Mouse (Mus musculus) E14TG2a.4 (cell line): ENCODE data around the gene Dpyd.
A peak's percentile ranks its signal among the peaks of the same experiment; 100 is the strongest.

Experiments
- H3K27me3 ChIP-seq: 2 replicates; pipeline ENCODE4 v1.6.1; 2014; ENCODE audit warnings: low read length, control low read depth; ENCODE audit not compliant: insufficient read depth
- H3K36me3 ChIP-seq: 2 replicates; pipeline ENCODE4 v1.6.1; 2014; ENCODE audit warnings: low read length, control low read depth; ENCODE audit not compliant: insufficient read depth
- H3K4me1 ChIP-seq: replicated peaks from 2 replicates; pipeline ENCODE4 v1.6.1; 2014; ENCODE audit warnings: low read depth, low read length, control low read depth
- H3K4me3 ChIP-seq: replicated peaks from 2 replicates; pipeline ENCODE4 v1.5.1; 2014; ENCODE audit warnings: mild to moderate bottlenecking, low read length
- H3K9me3 ChIP-seq: 2 replicates; pipeline ENCODE4 v1.6.1; 2014; ENCODE audit warnings: low read length, control low read depth
- CTCF ChIP-seq: conservative IDR thresholded peaks from 2 replicates; pipeline ENCODE4 v1.5.1; 2014; ENCODE audit warnings: low read length
- NANOG ChIP-seq: IDR thresholded peaks from 2 replicates; pipeline ENCODE4 v1.6.1; 2014; ENCODE audit warnings: borderline replicate concordance, low read length, mixed read lengths
- POU5F1 ChIP-seq: IDR thresholded peaks from 2 replicates; pipeline ENCODE4 v1.6.1; 2014; ENCODE audit warnings: low read length, borderline replicate concordance

The Dpyd gene

GRCm38 (mm10) chr3:119128076-119128475, 566.1 kb downstream of the Dpyd start:
- peaks cover 7% of the 10 kb centered on the region; the same call in 1 of the 2 replicates for H3K4me1 ChIP-seq
- H3K27me3 ChIP-seq: 0 out of 2 replicates have a peak, but pooled peaks cover 3% of the 10 kb centered on the region
- TF ChIP-seq POU5F1 (no peak), NANOG (peak; percentile 72; the same call in 1 of the 2 replicates)
- H3K4me3 ChIP-seq: no peak overlapping the region
- H3K9me3 ChIP-seq: no peaks in the 10 kb centered on the region
- no peaks in the 10 kb centered on the region for H3K36me3 ChIP-seq

- Histone ChIP-seq H3K27me3 (no peaks in the 10 kb centered on the region), H3K4me1 (no peaks in the 10 kb centered on the region), H3K4me3 (no peak overlapping the region), H3K36me3 (no peaks in the 10 kb centered on the region), H3K9me3 (peaks cover 8% of the 10 kb centered on the region)
- TF ChIP-seq CTCF (no peak), NANOG (no peak), POU5F1 (no peak)
Observed at GRCm38 (mm10) chr3:119143034-119143433, 581.1 kb downstream of the Dpyd start.

DNA sequence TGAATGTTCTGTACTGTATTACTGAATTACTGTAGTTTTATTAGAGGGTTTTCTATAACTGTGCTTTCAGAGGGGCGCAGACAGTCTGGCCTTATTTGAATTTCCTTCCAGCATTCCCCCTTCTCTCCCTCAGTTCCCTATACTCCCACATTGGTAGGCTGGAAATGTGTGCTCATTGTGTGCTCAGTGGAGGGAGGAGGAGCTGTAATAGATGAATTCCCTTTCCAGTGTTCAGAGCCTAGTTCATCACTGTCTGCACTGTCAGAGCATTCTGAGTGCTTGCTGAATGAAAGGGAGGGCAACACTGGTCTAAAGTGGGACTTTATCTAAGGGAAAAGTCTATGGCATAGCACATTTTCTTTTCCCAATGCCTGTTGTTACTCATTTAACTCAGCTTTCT, 582.9 kb downstream of the Dpyd start:
- H3K27me3 ChIP-seq: no peaks in the 10 kb centered on the region
- TF ChIP-seq CTCF: no peak
- TF ChIP-seq POU5F1: no peak
- no peak for TF ChIP-seq NANOG

DNA sequence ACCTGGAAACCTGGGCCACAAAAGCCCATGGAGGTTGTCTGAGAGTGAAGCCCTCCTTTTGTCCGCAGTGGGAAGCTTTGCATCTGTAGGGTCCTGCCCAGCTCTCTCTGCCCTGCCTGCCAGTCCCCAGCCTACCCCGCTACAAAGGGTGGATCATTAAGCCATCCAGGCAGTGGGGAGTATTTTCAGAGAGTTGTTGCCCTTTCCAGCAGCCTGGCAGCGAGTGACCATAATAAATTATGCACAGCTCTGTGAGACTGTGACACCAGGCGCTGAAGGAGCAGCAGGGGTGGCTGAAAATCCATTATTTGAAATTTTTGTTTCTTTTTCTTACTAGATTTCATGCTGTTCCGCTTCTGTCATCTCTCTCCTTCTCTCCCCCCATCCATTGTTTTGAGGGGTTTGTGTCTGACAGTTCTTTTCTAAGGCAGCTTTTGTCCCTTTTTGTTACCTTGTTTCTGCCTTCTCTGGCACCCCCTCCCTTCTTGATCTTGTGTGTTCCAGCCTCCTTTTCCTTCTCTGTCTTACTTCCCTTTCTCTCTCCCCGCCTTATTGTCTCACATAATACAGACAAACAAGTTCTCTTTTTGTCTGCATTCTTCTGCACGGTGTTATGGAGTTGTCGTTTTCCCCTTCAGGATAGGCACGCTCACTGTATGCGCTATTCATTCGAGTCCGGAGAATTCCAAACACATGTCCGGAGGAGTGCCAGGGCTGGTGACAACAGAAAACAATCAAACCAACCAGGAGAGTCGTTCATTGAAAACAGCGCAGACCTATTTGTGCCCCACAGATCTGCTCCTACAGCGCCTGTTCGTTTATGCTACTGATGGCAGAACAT, 592.9 kb downstream of the Dpyd start:
- Histone ChIP-seq H3K9me3 (no peaks in the 10 kb centered on the region), H3K4me3 (no peak overlapping the region), H3K27me3 (no peaks in the 10 kb centered on the region), H3K4me1 (peaks cover 22% of the 10 kb centered on the region), H3K36me3 (no peaks in the 10 kb centered on the region)
- no peak for TF ChIP-seq POU5F1
- TF ChIP-seq CTCF: no peak

More for the DNA sequence above, 582.9 kb downstream of the Dpyd start:
- H3K36me3 ChIP-seq: no peaks in the 10 kb centered on the region
- H3K9me3 ChIP-seq: peaks cover 8% of the 10 kb centered on the region
- H3K4me3 ChIP-seq: no peak overlapping the region
- no peaks in the 10 kb centered on the region for H3K4me1 ChIP-seq

GRCm38 (mm10) chr3:119158670-119159069, 596.7 kb downstream of the Dpyd start:
- 0 out of 2 replicates have a peak, but pooled peaks have one; percentile 10 for TF ChIP-seq NANOG
- no peak for TF ChIP-seq CTCF
- TF ChIP-seq POU5F1: no peak
- Histone ChIP-seq H3K9me3 (no peaks in the 10 kb centered on the region), H3K36me3 (no peaks in the 10 kb centered on the region), H3K27me3 (no peaks in the 10 kb centered on the region), H3K4me3 (no peak overlapping the region), H3K4me1 (peaks cover 22% of the 10 kb centered on the region)

- H3K4me3 ChIP-seq: no peak overlapping the region
- H3K36me3 ChIP-seq: no peaks in the 10 kb centered on the region
- TF ChIP-seq POU5F1: no peak
- TF ChIP-seq NANOG: no peak
- no peak for TF ChIP-seq CTCF
- no peaks in the 10 kb centered on the region for H3K4me1 ChIP-seq
- H3K27me3 ChIP-seq: no peaks in the 10 kb centered on the region
- H3K9me3 ChIP-seq: no peaks in the 10 kb centered on the region
Observed at GRCm38 (mm10) chr3:119165691-119166090, 603.8 kb downstream of the Dpyd start.

DNA sequence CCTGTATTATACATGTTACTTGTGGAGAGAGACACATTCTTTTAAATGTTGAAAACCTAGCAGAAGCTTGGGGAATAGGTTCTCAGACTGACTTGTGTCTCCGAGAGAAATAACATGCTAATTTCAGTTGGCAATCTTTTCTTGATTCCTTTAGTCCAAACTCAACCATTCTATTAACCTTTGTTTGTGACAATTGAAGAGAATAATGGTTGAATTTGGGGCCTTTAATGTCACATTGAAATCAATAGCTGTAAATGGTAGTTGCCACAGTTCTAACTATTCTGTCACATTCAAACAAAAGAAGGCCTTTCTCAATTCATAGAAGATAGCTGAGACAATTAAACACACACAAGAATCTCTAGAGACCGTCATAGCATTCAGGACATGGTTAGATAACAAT, 606.2 kb downstream of the Dpyd start:
- no peaks in the 10 kb centered on the region for H3K27me3 ChIP-seq
- TF ChIP-seq CTCF (no peak), POU5F1 (no peak), NANOG (no peak)
- no peak overlapping the region for H3K4me3 ChIP-seq
- no peaks in the 10 kb centered on the region for H3K9me3 ChIP-seq
- H3K4me1 ChIP-seq: no peaks in the 10 kb centered on the region
- H3K36me3 ChIP-seq: no peaks in the 10 kb centered on the region

- H3K4me3 ChIP-seq: no peak overlapping the region
- no peaks in the 10 kb centered on the region for H3K36me3 ChIP-seq
- H3K27me3 ChIP-seq: no peaks in the 10 kb centered on the region
- no peaks in the 10 kb centered on the region for H3K4me1 ChIP-seq
- TF ChIP-seq POU5F1: no peak
- no peak for TF ChIP-seq NANOG
- TF ChIP-seq CTCF: no peak
- H3K9me3 ChIP-seq: no peaks in the 10 kb centered on the region
Observed at GRCm38 (mm10) chr3:119168661-119169060, 606.7 kb downstream of the Dpyd start.
